Mouse (Mus musculus): Measurements from ENCODE around the gene Spsb2.
A peak's percentile ranks its signal among the peaks of the same experiment; 100 is the strongest.
"Not testable (repeated sequence)": the region's sequence is repeated elsewhere in the genome, so short reads cannot be mapped to it uniquely, and the experiment has no call there.

The Spsb2 gene

GRCm38 (mm10) chr6:124817125-124817524 lies 8.7 kb downstream of the Spsb2 start:
- no peak for DNase-seq (ENCODE audit: low spot score in 2 of 2)

DNA sequence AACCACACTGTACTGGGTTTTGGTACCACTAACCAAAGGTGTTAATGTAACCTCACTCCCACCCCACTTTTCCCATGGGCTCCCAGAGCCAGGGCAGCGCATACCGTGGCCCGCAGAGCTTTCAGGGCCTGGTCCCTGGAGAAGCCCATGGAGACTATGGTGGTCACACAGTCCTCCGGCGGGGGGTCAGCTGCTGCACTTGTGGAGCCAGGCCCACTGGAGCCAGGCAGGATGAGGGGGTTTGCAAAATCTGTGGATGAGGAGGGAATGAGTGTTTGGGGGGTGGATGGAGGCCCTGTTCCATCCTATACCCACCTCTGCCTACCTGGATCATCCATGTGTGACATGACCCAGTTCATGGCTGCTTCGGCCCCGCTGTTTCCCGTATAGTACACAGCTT lies 9.1 kb downstream of the Spsb2 start:
- no peak for DNase-seq (ENCODE audit: low spot score in 2 of 2)

GRCm38 (mm10) chr6:124817971-124818370 lies 9.5 kb downstream of the Spsb2 start:
- no peak for DNase-seq (ENCODE audit: low spot score in 2 of 2)

DNA sequence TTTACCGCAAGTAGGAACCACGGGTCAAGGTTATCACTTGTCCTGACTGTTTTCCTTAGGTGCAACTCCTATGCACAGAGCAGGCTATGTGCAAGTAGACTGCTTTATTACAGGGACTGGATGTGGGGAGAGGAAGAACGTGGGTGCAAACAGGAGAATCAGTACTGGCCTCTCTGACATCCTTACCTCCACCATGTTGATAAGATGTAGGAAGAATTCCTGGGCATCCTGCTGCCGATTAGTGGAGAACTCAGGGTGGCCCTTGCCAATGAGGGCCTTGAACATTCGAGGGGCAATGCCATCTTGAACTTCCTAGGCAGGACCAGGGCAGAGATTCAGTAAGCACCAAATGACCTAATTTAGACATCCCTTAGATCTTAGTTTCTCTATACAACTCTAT lies 12.4 kb downstream of the Spsb2 start:
- no peak for DNase-seq (ENCODE audit: low spot score in 2 of 2)

DNA sequence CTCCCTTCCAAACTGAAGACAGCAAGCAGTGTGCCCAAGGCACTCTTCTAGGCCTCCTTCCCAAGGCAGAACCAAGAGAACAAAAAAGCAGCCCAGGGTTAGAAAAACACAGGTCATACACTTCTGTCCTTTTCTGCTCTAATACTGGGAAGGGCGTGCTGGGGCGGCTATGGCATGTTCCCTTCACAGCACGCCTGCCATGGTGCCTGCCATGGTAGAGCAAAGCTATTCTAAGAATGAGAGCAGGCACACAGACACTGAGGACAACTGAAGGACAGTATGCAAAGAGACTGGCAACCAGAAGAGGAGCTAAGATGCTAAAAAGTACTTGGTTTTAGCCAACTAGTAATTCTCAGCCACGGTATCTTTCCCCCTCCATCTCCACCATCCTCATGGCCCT lies 13.6 kb downstream of the Spsb2 start:
- no peak for DNase-seq (ENCODE audit: low spot score in 2 of 2)

DNA sequence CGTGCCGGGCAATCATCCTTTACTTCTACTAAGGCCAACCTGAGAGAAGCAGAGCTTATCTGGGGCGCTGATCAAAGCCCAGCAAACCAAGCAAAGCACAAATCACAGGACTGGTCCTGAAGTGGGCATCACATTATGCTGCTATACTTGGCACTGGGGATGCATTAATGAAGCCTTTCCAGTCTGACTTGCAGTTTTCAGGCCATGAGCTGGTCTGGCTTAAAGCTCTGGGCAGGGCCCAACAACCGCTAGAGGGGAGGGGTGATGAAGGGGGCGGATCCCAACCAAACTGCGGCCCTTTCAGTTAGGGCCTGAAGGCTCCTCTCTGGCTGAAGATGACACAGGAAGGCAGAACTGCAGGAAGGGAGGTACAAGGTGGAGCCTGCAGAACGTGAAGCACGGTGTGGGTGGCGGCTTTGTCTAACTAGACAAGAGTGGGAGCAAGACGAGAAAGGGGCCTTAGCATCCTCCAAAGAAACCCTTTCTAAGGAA lies 19.7 kb downstream of the Spsb2 start:
- DNase-seq (ENCODE audit: low spot score in 2 of 2): peak; percentile 18 to 47

- peak; percentile 98 to 99 for DNase-seq (ENCODE audit: low spot score in 2 of 2)
These were observed 20.7 kb downstream of the Spsb2 start, which contains the start of the genes Usp5 and Cdca3 for GRCm38 (mm10) chr6:124828868-124829798. Usp5 (minus strand) TSS chr6:124829484. Cdca3 (plus strand) TSS chr6:124829547.

GRCm38 (mm10) chr6:124829799-124830700 lies 21.6 kb downstream of the Spsb2 start:
- DNase-seq (ENCODE audit: low spot score in 2 of 2): peak; percentile 91 to 92

GRCm38 (mm10) chr6:124831199-124831598 lies 22.7 kb downstream of the Spsb2 start:
- not testable (repeated sequence) for DNase-seq (ENCODE audit: low spot score in 2 of 2)

GRCm38 (mm10) chr6:124831649-124832048 lies 23.2 kb downstream of the Spsb2 start:
- no peak for DNase-seq (ENCODE audit: low spot score in 2 of 2)

DNA sequence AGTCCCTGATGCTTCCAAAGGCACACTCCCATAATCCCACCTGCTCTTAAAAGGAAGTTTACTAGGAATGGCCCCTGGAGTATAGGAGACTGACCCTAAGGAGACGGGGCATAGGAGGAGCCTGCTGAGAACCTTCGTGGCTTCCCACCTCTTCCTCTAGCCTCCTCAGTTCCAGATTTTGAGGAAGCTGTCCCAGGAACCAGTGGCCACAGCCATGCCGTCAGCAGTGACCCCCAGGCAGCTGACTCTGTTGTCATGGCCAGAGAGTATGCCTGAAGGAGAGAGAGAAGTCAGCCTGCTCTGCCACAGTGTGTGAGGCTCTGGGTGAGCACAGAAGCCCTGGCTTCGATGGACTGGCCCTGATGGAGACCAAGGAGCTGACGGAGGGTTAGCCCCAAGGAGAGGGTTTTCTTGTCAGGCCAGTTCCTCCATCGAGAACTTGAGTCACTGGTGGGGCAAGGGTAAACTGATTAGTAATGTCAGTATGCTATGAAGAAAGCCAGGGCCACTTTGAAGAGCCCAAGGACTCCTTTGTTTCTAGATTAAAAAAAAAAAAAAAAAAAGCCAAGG lies 26.1 kb downstream of the Spsb2 start:
- DNase-seq (ENCODE audit: low spot score in 2 of 2): no peak

GRCm38 (mm10) chr6:124835531-124835930 lies 27.1 kb downstream of the Spsb2 start:
- no peak for DNase-seq (ENCODE audit: low spot score in 2 of 2)

GRCm38 (mm10) chr6:124836411-124836810 lies 27.9 kb downstream of the Spsb2 start:
- DNase-seq (ENCODE audit: low spot score in 2 of 2): no peak

- DNase-seq (ENCODE audit: low spot score in 2 of 2): no peak
These were observed 31.3 kb downstream of the Spsb2 start for GRCm38 (mm10) chr6:124839805-124840204.

DNA sequence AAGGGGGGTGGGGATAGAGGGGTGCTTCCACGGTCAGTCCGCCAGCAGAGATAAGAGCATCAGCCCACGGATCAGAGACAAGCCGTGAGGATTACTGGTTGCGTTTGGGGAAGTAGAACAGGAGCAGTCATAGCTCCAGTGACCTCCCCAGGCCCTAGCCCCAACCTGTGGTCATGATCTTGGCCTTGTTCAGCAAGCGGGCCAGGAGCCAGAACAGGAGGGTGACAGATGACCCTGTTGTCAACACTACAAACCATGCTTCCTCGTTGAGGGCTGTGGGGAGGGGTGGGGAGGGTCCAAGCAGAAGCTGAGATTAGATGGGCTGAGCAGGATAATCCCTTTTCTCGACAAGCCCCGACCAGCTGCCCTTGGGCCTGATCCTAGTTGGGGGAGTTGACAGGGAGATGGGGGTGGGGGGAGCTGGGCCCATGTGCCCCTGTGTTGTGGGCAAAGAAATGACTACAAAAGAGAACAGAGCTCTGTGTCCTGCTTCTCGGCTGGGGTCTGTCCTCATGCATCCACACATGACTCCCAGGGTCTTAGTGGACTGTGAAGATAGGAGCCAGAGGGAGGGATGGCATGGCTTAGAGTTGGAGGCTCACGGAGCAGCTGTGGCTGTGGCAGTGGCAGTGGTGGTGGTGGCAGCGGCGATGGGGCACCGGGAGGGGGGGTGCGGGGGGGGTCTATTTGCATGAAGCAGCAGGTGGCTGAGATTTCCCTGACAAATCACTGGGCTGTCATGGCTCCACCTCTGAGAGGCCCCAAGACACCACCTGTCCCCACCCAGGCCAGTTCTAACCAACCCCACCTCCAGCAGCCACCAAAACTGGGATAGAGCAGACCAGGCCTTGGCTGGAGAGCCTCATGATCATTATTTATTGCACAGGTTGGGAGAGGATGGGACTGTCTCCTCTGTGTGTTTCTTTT lies 32.0 kb downstream of the Spsb2 start, which contains the start of gene Gnb3:
Gene Gnb3 (minus strand): TSS at position 35 of the 927 bp plus-strand sequence.
- no peak for DNase-seq (ENCODE audit: low spot score in 2 of 2)

DNA sequence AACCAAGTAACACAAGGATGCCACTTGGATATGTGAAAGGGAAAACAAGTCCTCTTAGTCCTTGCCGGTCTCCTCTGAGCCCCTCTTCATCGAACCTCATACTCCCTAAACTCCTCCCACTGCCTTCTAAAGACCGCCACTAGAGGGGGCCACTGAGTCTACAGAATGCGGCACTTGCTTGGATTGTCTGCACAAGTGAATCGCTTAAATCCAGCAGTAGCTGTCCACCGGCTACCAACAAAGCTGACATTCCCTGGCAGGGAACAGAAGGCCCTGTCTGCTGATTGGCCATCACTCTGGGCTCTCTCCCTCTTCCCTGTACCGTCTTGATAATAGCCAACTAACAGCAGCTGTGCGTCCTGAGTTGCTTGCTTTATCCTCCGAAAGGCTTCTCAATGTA lies 38.8 kb downstream of the Spsb2 start:
- DNase-seq (ENCODE audit: low spot score in 2 of 2): peak; percentile 85 to 92

- DNase-seq (ENCODE audit: low spot score in 2 of 2): no peak
These were observed 42.1 kb downstream of the Spsb2 start for GRCm38 (mm10) chr6:124850535-124850934.

DNA sequence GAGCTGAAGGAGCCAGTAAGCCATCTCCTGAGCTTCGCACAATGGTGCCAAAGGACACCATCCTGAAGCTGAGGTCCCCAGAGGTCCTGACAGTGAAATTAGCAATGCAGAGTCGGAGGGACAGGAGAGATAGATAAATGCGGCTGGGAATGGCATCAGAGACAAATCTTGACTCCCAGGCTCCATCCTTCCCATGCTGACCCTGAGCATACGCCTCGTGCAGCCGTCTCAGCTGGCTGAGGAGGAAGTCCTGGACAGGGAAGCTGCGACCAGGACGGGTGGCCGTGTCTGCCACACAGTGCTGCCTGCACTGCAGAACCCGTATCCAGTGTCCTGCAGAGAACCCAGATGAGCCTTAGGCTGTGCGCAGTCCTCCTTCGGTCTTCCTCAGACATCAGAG lies 46.2 kb downstream of the Spsb2 start:
- DNase-seq (ENCODE audit: low spot score in 2 of 2): no peak

GRCm38 (mm10) chr6:124856321-124856720 lies 47.9 kb downstream of the Spsb2 start:
- no peak for DNase-seq (ENCODE audit: low spot score in 2 of 2)
